Mouse (Mus musculus) spleen, adult 18-20 months (tissue): Measurements from ENCODE around the gene Zscan26.
"Not testable (repeated sequence)": the region's sequence is repeated elsewhere in the genome, so short reads cannot be mapped to it uniquely, and the experiment has no call there.

ENCODE experiments used
- DNase-seq, 2 experiments: peaks; one replicate each; pipeline ENCODE4 v3.0.0; 2022; ENCODE audit warnings: mixed read lengths in 2 of 2

Gene Zscan26

GRCm38 (mm10) chr13:21418865-21419264 is 34.7 kb downstream of the Zscan26 start:
- DNase-seq = no peak

- no peak for DNase-seq
Measured at GRCm38 (mm10) chr13:21417298-21418010, 36.1 kb downstream of the Zscan26 start.

GRCm38 (mm10) chr13:21415750-21416149 is 37.8 kb downstream of the Zscan26 start:
- no peak for DNase-seq

GRCm38 (mm10) chr13:21415266-21415665 is 38.3 kb downstream of the Zscan26 start:
- DNase-seq = no peak

- no peak for DNase-seq
Measured at GRCm38 (mm10) chr13:21414231-21415212, 39.0 kb downstream of the Zscan26 start.

GRCm38 (mm10) chr13:21408805-21409459 is 44.6 kb downstream of the Zscan26 start:
- no peak for DNase-seq

GRCm38 (mm10) chr13:21407969-21408804 is 45.3 kb downstream of the Zscan26 start:
- peak; percentile 16 to 42 for DNase-seq

GRCm38 (mm10) chr13:21407341-21407740 is 46.2 kb downstream of the Zscan26 start:
- DNase-seq = no peak

- no peak for DNase-seq
Measured at GRCm38 (mm10) chr13:21402848-21403247, 50.7 kb downstream of the Zscan26 start.

- peak; percentile 72 to 86 for DNase-seq
Measured at GRCm38 (mm10) chr13:21402287-21402846, 51.2 kb downstream of the Zscan26 start, which contains the start of gene Zkscan3. Gene Zkscan3, minus strand, starts transcription at chr13:21402755.

- DNase-seq = no peak
Measured at GRCm38 (mm10) chr13:21401636-21402286, 51.8 kb downstream of the Zscan26 start.

GRCm38 (mm10) chr13:21401166-21401565 is 52.4 kb downstream of the Zscan26 start:
- no peak for DNase-seq

GRCm38 (mm10) chr13:21397486-21397885 is 56.0 kb downstream of the Zscan26 start:
- DNase-seq = no peak

GRCm38 (mm10) chr13:21396048-21396447 is 57.5 kb downstream of the Zscan26 start:
- not testable (repeated sequence) for DNase-seq

- no peak for DNase-seq
Measured at GRCm38 (mm10) chr13:21395623-21396022, 57.9 kb downstream of the Zscan26 start.

GRCm38 (mm10) chr13:21395211-21395610 is 58.3 kb downstream of the Zscan26 start:
- DNase-seq = no peak
